Mouse (Mus musculus) spleen, adult 2 months (tissue): ENCODE measurements around the gene Vmn1r152. TPM values are rescaled to one million over a fixed set of nuclear protein-coding genes. Genes with fewer than 3 reads are reported as not detected.
"Not testable (repeated sequence)": the region's sequence is repeated elsewhere in the genome, so short reads cannot be mapped to it uniquely, and the experiment has no call there.

Experiments used
- DNase-seq, 2 experiments: peaks; one replicate each; pipeline versions ENCODE4 v3.0.0 to v3.0.0-alpha.2; 2012 to 2021; ENCODE audit warnings: low spot score in 2 of 2, low read depth in 1 of 2
- H3K27ac ChIP-seq: fragments of 200-500 bp; 2 replicates; pipeline ENCODE4 v1.5.1; 2012; ENCODE audit warnings: low read length, inconsistent platforms; ENCODE audit not compliant: insufficient read depth
- H3K27me3 ChIP-seq: fragments of 200-500 bp; 2 replicates; pipeline ENCODE4 v1.6.1; 2012; ENCODE audit warnings: mild to moderate bottlenecking, moderate library complexity, low read length, inconsistent platforms; ENCODE audit not compliant: control insufficient read depth, insufficient read depth
- H3K36me3 ChIP-seq: fragments of 200-500 bp; 2 replicates; pipeline ENCODE4 v1.6.1; 2012; ENCODE audit warnings: mild to moderate bottlenecking, low read length, inconsistent platforms; ENCODE audit not compliant: control insufficient read depth, insufficient read depth
- H3K4me1 ChIP-seq: fragments of 200-500 bp; 2 replicates; pipeline ENCODE4 v1.6.1; 2011; ENCODE audit warnings: inconsistent platforms; ENCODE audit not compliant: control insufficient read depth, insufficient read depth, insufficient read length
- H3K4me3 ChIP-seq: fragments of 200-500 bp; 2 replicates; pipeline ENCODE4 v1.5.1; 2011; ENCODE audit warnings: mild to moderate bottlenecking, inconsistent platforms; ENCODE audit not compliant: insufficient read depth, insufficient read length; ENCODE audit errors: extremely low read depth
- WGBS: fragments of 180-500 bp; shearing (Covaris S2); methylation state at CpG from one replicate; pipeline ENCODE4 v1.1.7; 2018; 5-methylcytosine and 5-hydroxymethylcytosine counted together
- polyA plus RNA-seq: library from polyadenylated mRNA; depleted of rRNA; stranded (reverse); fragments of >200 nt; gene quantifications from 2 replicates; pipeline ENCODE4 v1.2.3, GENCODE M21; 2012; rRNA removed

Vmn1r152 gene
- polyA plus RNA-seq, result not detected in 2 replicates

GRCm38 (mm10) chr7:22522667-22523066 is at the start of gene Vmn1r152:
TSS of gene Vmn1r152 (plus strand) at chr7:22522967.
- not testable (repeated sequence) for H3K27ac ChIP-seq, H3K4me1 ChIP-seq, H3K4me3 ChIP-seq, H3K36me3 ChIP-seq, DNase-seq, H3K27me3 ChIP-seq
- WGBS, result no CpG with 5 or more reads among the region's 3 CpGs

DNA sequence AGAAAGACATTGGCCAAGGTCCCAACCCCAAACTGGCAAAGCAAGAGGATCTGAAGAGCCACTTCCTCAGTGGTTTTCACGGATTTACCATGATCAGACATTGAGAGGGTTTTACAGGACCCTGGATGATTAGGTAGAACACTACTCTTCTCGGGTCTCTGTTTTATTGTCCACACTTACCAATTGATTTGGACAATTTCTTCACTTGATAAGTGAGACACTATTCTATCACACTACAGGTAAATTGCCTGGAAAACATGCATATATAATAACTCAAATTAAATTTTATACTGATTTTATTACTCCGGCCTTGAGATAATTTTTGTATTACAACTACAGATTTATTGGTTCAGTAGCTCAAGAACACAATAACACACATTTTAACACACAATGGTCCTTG is 23.2 kb upstream of the Vmn1r152 start, which contains the start of gene Vmn1r151:
Vmn1r151 (minus strand) TSS at position 101 of the 400 bp plus-strand sequence.
- H3K27ac ChIP-seq, H3K36me3 ChIP-seq, H3K4me3 ChIP-seq, DNase-seq, H3K27me3 ChIP-seq, H3K4me1 ChIP-seq: not testable (repeated sequence)
- WGBS, result 56% methylated on average over 2 of the region's 3 CpGs

DNA sequence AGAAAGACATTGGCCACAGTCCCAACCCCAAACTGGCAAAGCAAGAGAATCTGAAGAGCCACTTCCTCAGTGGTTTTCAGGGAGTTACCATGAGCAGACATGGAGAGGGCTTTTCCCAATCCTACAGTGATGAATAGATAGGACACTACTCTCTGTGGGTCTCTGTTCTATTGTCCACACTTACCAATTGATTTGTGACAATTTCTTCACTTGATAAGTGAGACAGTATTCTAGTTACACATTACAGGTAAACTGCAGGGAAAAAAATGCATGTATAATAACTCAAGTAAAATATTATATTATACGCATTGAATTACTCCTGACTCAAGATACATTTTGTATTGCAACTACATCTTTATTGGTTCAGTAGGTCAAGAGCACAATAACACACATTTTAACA is 12.0 kb downstream of the Vmn1r152 start, which contains the start of gene Gm8677:
Gm8677 (minus strand) TSS at position 101 of the 400 bp plus-strand sequence.
- DNase-seq, H3K27ac ChIP-seq, H3K4me1 ChIP-seq, H3K27me3 ChIP-seq, H3K4me3 ChIP-seq, H3K36me3 ChIP-seq: not testable (repeated sequence)
- WGBS, result no CpG with 5 or more reads among the region's 1 CpGs

- no CpG with 5 or more reads among the region's 3 CpGs for WGBS
- not testable (repeated sequence) for H3K27ac ChIP-seq, H3K4me1 ChIP-seq, H3K27me3 ChIP-seq, H3K36me3 ChIP-seq, DNase-seq, H3K4me3 ChIP-seq
Measured at GRCm38 (mm10) chr7:22565243-22565642, 42.5 kb downstream of the Vmn1r152 start, which contains the start of gene Gm4201. TSS of gene Gm4201 (minus strand) at chr7:22565343.

Other genes with a start within 250 kb of the Vmn1r152 start
- gene Gm4187, start 193.2 kb upstream of the Vmn1r152 start, polyA plus RNA-seq, result not detected in 2 replicates
- gene Gm8660, start 151.9 kb upstream of the Vmn1r152 start, polyA plus RNA-seq, result not detected in 2 replicates
- gene Vmn1r148, start 109.4 kb upstream of the Vmn1r152 start, polyA plus RNA-seq, result not detected in 2 replicates
- not detected in 2 replicates for gene Vmn1r149, start 84.7 kb upstream of the Vmn1r152 start, polyA plus RNA-seq
- not detected in 2 replicates for gene Gm10665, start 58.9 kb upstream of the Vmn1r152 start, polyA plus RNA-seq
- not detected in 2 replicates for gene Vmn1r151, start 23.3 kb upstream of the Vmn1r152 start, polyA plus RNA-seq
- gene Gm8677, start 11.9 kb downstream of the Vmn1r152 start, polyA plus RNA-seq, result not detected in 2 replicates
- not detected in 2 replicates for gene Gm4201, start 42.4 kb downstream of the Vmn1r152 start, polyA plus RNA-seq
- not detected in 2 replicates for gene Gm4565, start 65.2 kb downstream of the Vmn1r152 start, polyA plus RNA-seq
- gene Vmn1r155, start 135.1 kb downstream of the Vmn1r152 start, polyA plus RNA-seq, result not detected in 2 replicates
- gene Gm8693, start 169.3 kb downstream of the Vmn1r152 start, polyA plus RNA-seq, result not detected in 2 replicates
- gene Gm4567, start 196.7 kb downstream of the Vmn1r152 start, polyA plus RNA-seq, result not detected in 2 replicates
- gene Vmn1r157, start 238.7 kb downstream of the Vmn1r152 start, polyA plus RNA-seq, result not detected in 2 replicates